Mouse (Mus musculus) heart, postnatal 0 days (tissue): ENCODE data around the gene Hook1.

ENCODE experiments used
- CTCF ChIP-seq: IDR thresholded peaks from 2 replicates; pipeline ENCODE4 v1.5.1; 2016; ENCODE audit warnings: antibody characterized with exemption, control low read depth, low read depth
- EP300 ChIP-seq: IDR thresholded peaks from 2 replicates; pipeline ENCODE4 v1.6.1; 2016; ENCODE audit warnings: antibody characterized with exemption, low read depth

- TF ChIP-seq CTCF (no peak), EP300 (no peak)
These were observed 28.3 kb upstream of the Hook1 start for GRCm38 (mm10) chr4:95938701-95939100.
